Mouse (Mus musculus) forebrain, embryonic 16.5 days (tissue): ENCODE results near the gene Zfp62. TPM values are rescaled to one million over a fixed set of nuclear protein-coding genes. Genes with fewer than 3 reads are reported as not detected.
"Not testable (repeated sequence)": the region's sequence is repeated elsewhere in the genome, so short reads cannot be mapped to it uniquely, and the experiment has no call there.

Experiments
- ATAC-seq: fragments of 200-750 bp; cut with Nextera tagmentation; 2 replicates; pipeline ENCODE4 v1.8.0; 2017; ENCODE audit warnings: mild to moderate bottlenecking, moderate library complexity
- H3K27ac ChIP-seq: fragments of 300-500 bp; sonication (generic); 2 replicates; pipeline ENCODE4 v1.5.1; 2014; ENCODE audit warnings: low read length, control low read depth
- H3K27me3 ChIP-seq: fragments of 300-500 bp; sonication (generic); replicated peaks from 2 replicates; pipeline ENCODE4 v1.6.1; 2014; ENCODE audit warnings: low read length; ENCODE audit not compliant: control insufficient read depth, insufficient read depth
- H3K36me3 ChIP-seq: fragments of 300-500 bp; sonication (generic); 2 replicates; pipeline ENCODE4 v1.6.1; 2014; ENCODE audit not compliant: control insufficient read depth, insufficient read depth
- H3K4me1 ChIP-seq: fragments of 300-500 bp; sonication (generic); replicated peaks from 2 replicates; pipeline ENCODE4 v1.6.1; 2014; ENCODE audit warnings: low read length; ENCODE audit not compliant: control insufficient read depth, insufficient read depth
- H3K4me2 ChIP-seq: fragments of 300-500 bp; sonication (generic); 2 replicates; pipeline ENCODE4 v1.6.1; 2014; ENCODE audit warnings: mild to moderate bottlenecking, low read length, control low read depth
- H3K4me3 ChIP-seq: fragments of 300-500 bp; sonication (generic); replicated peaks from 2 replicates; pipeline ENCODE4 v1.5.1; 2014; ENCODE audit warnings: mild to moderate bottlenecking, low read length, control low read depth
- H3K9ac ChIP-seq: fragments of 300-500 bp; sonication (generic); replicated peaks from 2 replicates; pipeline ENCODE4 v1.6.1; 2014; ENCODE audit warnings: low read depth, low read length, control low read depth
- H3K9me3 ChIP-seq: fragments of 300-500 bp; sonication (generic); 2 replicates; pipeline ENCODE4 v1.6.1; 2016; ENCODE audit warnings: low read length; ENCODE audit not compliant: control insufficient read depth
- WGBS: fragments of 180-500 bp; shearing (Covaris S2); extraction: QIAGEN DNeasy Blood & Tissue Kit; methylation state at CpG from one replicate; pipeline ENCODE4 v1.1.7; 2014; 5-methylcytosine and 5-hydroxymethylcytosine counted together
- polyA plus RNA-seq: library from polyadenylated mRNA; unstranded; fragments of >200 nt; fragmentation: Nextera tagmentation; extraction: Ambion mirVana; gene quantifications from 2 replicates; pipeline ENCODE4 v1.2.1, GENCODE M21; 2015

Gene Zfp62
- 59.1 and 64.9 TPM in 2 replicates for polyA plus RNA-seq

- 0% methylated on average over 45 of the region's 47 CpGs for WGBS
- H3K27me3 ChIP-seq = no peaks in the 10 kb centered on the region
- H3K4me3 ChIP-seq = peak within 1 kb of the TSS; percentile 74
- H3K9me3 ChIP-seq = no peaks in the 10 kb centered on the region
- H3K36me3 ChIP-seq = no peaks in the 10 kb centered on the region
- peak; percentile 95 for ATAC-seq
- peaks cover 20% of the 10 kb centered on the region for H3K4me1 ChIP-seq
- H3K4me2 ChIP-seq = peak within 1 kb of the TSS; percentile 93
- H3K9ac ChIP-seq = peak within 1 kb of the TSS; percentile 91
- H3K27ac ChIP-seq = peak within 1 kb of the TSS; percentile 90
Observed at GRCm38 (mm10) chr11:49203129-49203768, at the start of gene Zfp62. Gene Zfp62 (plus strand): TSS chr11:49203292.

GRCm38 (mm10) chr11:49154077-49154476 is 49.0 kb upstream of the Zfp62 start, which contains the start of gene Olfr1394:
Gene Olfr1394 (plus strand): TSS chr11:49154377.
- 92% methylated on average over 1 of the region's 1 CpGs for whole genome bisulfite sequencing
- Histone ChIP-seq H3K4me2 (no peak within 1 kb of the TSS), H3K9me3 (no peaks in the 10 kb centered on the region), H3K4me3 (no peak within 1 kb of the TSS), H3K27me3 (no peaks in the 10 kb centered on the region), H3K9ac (no peak within 1 kb of the TSS), H3K36me3 (no peaks in the 10 kb centered on the region), H3K4me1 (no peaks in the 10 kb centered on the region), H3K27ac (no peak within 1 kb of the TSS)
- no peak for ATAC-seq

DNA sequence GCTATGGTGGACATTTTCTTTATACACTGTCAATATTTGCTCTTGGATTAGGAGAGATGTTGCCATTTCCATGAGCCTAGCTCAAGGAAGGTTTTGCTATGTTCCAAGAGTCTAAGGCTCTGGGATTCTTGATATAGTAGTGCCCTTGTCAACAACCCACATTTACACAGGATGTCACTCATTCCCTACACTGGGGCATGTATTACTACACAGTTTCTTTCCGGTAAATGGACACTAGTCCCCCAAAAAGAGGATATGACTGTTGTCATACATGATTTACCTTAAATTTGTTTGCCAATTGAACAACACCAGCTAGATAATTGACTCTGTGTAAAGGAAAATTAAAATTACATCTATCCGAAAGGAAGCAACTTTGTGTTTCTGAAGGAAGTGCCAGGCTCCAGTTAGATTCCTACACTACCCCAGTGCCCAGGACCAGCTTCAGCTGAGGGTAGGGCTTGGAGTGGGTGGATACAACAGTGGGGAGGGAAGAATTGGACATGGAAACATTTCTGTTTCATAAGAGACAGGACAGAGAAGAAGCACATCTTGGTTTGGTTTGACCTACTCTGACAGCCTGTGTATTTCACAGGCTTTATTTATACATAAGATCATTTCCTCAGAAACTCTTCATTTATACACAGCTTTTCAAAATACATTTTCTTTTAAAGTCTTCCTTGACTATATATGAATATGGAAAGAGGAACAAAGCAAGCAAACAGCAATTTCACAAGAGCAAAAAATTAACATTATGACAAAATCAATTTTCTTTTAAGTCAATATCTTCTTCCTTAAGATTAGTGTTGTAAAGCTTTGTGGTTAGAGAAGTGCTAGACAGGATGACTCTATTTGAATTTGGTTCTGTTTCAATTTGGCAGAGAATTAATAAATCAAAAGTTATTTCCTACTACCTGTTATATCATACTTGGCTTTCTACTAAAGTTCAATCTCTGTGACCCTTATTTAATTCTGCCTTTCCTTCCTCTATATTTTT is 46.0 kb upstream of the Zfp62 start:
- 91% methylated on average over 2 of the region's 2 CpGs for WGBS

GRCm38 (mm10) chr11:49168839-49169611 is 34.1 kb upstream of the Zfp62 start:
- peaks cover 7% of the 10 kb centered on the region for H3K9me3 ChIP-seq
- no peaks in the 10 kb centered on the region for H3K36me3 ChIP-seq
- H3K27me3 ChIP-seq = peaks cover 10% of the 10 kb centered on the region
- whole genome bisulfite sequencing = 8% methylated on average over 50 of the region's 50 CpGs
- peak overlapping the region; percentile 52 for H3K9ac ChIP-seq
- H3K4me2 ChIP-seq = peak overlapping the region; percentile 74
- H3K27ac ChIP-seq = no peak overlapping the region
- H3K4me3 ChIP-seq = peak overlapping the region; percentile 45
- peaks cover 6% of the 10 kb centered on the region for H3K4me1 ChIP-seq
- peak; percentile 84 for ATAC-seq

More for the DNA sequence above, 46.0 kb upstream of the Zfp62 start:
- Histone ChIP-seq H3K9me3 (no peaks in the 10 kb centered on the region), H3K27me3 (no peaks in the 10 kb centered on the region), H3K4me3 (no peak overlapping the region), H3K9ac (no peak overlapping the region), H3K4me1 (no peaks in the 10 kb centered on the region), H3K4me2 (no peak overlapping the region), H3K27ac (no peak overlapping the region), H3K36me3 (no peaks in the 10 kb centered on the region)
- no peak for ATAC-seq

DNA sequence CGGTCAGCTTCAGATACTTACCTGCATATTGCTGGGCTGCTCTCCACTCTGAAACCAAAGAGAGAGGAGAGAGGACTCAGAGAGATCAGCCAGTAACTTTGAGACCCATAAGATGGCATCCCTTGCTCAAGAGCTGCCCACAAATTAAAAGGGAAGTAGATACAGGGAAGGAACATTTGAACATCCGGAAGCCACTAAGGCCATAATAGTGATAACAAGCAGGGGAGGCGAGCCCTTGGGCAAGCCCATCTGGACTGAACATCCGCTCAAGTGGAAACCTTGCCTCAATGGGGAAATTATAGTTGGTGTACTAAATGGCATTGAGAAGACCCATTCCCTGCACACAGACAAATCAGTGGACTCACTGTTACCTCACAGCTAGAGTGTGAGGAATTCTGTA is 32.5 kb upstream of the Zfp62 start:
- H3K27me3 ChIP-seq = peaks cover 10% of the 10 kb centered on the region
- no peaks in the 10 kb centered on the region for H3K36me3 ChIP-seq
- H3K4me1 ChIP-seq = peaks cover 6% of the 10 kb centered on the region
- H3K4me2 ChIP-seq = no peak overlapping the region
- H3K9ac ChIP-seq = no peak overlapping the region
- ATAC-seq = no peak
- WGBS = 98% methylated on average over 4 of the region's 4 CpGs
- H3K27ac ChIP-seq = no peak overlapping the region
- peaks cover 7% of the 10 kb centered on the region for H3K9me3 ChIP-seq
- no peak overlapping the region for H3K4me3 ChIP-seq

DNA sequence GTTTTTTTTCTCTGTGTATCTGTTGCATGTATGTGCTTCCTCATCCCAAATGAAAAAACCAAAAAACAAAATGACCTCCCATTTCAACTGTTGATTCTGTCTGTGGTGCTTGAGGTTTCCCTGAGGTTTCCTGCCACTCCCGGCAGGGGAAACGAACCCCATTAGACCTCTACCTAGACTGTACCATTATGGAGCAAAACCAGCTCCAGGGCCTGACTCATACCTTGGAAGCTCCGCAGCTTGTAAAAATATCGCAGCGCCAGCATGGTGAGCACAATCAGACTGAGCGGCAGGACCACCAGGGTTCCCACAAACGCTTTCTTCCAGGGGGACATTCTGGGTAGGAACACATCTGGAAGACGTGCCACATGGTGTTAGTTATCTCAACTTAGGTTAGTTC is 27.7 kb upstream of the Zfp62 start:
- H3K36me3 ChIP-seq = no peaks in the 10 kb centered on the region
- H3K4me2 ChIP-seq = no peak overlapping the region
- H3K27ac ChIP-seq = no peak overlapping the region
- H3K9me3 ChIP-seq = no peaks in the 10 kb centered on the region
- 91% methylated on average over 8 of the region's 8 CpGs for WGBS
- no peaks in the 10 kb centered on the region for H3K27me3 ChIP-seq
- H3K4me3 ChIP-seq = no peak overlapping the region
- H3K4me1 ChIP-seq = no peaks in the 10 kb centered on the region
- ATAC-seq = no peak
- no peak overlapping the region for H3K9ac ChIP-seq

DNA sequence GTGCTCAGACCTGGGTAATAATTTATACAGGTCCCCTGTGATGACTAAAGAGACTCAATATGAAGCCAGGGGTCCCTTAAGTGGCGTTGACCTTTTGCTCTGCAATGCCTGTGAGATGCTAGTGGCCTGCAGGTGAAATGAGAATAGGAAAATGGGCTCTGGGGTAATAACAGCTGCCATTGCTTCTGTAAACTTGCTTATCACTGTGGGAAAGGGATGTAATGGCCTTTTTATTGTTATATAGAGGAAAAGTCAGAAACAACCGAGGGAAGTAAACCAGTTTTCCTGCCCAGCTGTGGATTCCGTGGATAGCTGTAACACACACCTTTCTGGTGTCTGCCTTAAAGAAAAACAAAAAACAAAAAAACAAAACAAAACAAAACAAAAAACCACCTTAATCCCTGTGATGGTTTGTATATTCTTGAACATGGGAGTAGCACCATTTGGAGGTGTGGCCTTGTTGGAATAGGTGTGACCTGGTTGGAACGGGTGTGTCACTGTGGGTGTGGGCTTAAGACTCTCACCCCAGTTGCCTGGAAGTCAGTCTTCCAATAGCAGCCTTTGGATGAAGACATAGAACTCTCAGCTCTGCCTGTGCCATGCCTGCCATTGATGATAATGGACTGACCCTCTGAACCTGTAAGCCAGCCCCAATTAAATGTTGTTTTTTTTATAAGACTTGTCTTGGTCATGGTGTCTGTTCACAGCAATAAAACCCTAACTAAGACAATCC is 26.9 kb upstream of the Zfp62 start:
- not testable (repeated sequence) for H3K9me3 ChIP-seq, H3K4me2 ChIP-seq, H3K36me3 ChIP-seq, H3K4me1 ChIP-seq, H3K4me3 ChIP-seq, H3K27ac ChIP-seq, H3K27me3 ChIP-seq, H3K9ac ChIP-seq, ATAC-seq
- 88% methylated on average over 4 of the region's 4 CpGs for whole genome bisulfite sequencing

- no peak overlapping the region for H3K27ac ChIP-seq
- H3K4me2 ChIP-seq = no peak overlapping the region
- H3K36me3 ChIP-seq = no peaks in the 10 kb centered on the region
- ATAC-seq = no peak
- no peak overlapping the region for H3K9ac ChIP-seq
- 0 out of 2 replicates have a peak, but pooled peaks cover 2% of the 10 kb centered on the region for H3K27me3 ChIP-seq
- no peak overlapping the region for H3K4me3 ChIP-seq
- H3K9me3 ChIP-seq = no peaks in the 10 kb centered on the region
- 71% methylated on average over 1 of the region's 1 CpGs for WGBS
- H3K4me1 ChIP-seq = no peaks in the 10 kb centered on the region
Observed at GRCm38 (mm10) chr11:49183172-49183571, 19.9 kb upstream of the Zfp62 start.
